Mouse (Mus musculus) c-Kit-negative CD71-positive TER-119-positive erythroid progenitor cells, embryonic 14.5 days (primary cell): Measurements from ENCODE around the gene Fbxl2.

Source experiments
- DNase-seq: peaks from one replicate; pipeline ENCODE4 v3.0.0-alpha.2; 2013; ENCODE audit warnings: low read depth, low spot score

The Fbxl2 gene

GRCm38 (mm10) chr9:114019012-114019762 lies 26.8 kb downstream of the Fbxl2 start:
- no peak for DNase-seq

GRCm38 (mm10) chr9:114016402-114016801 lies 29.6 kb downstream of the Fbxl2 start:
- no peak for DNase-seq

- peak; percentile 30 for DNase-seq
Observed at GRCm38 (mm10) chr9:114015724-114016123, 30.3 kb downstream of the Fbxl2 start.

GRCm38 (mm10) chr9:114014034-114014433 lies 32.0 kb downstream of the Fbxl2 start:
- DNase-seq, result no peak

- no peak for DNase-seq
Observed at GRCm38 (mm10) chr9:114011203-114011602, 34.8 kb downstream of the Fbxl2 start.

- no peak for DNase-seq
Observed at GRCm38 (mm10) chr9:114009526-114009925, 36.5 kb downstream of the Fbxl2 start.

GRCm38 (mm10) chr9:114007850-114008350 lies 38.1 kb downstream of the Fbxl2 start:
- no peak for DNase-seq

- DNase-seq, result no peak
Observed at GRCm38 (mm10) chr9:114006801-114007200, 39.2 kb downstream of the Fbxl2 start.

- no peak for DNase-seq
Observed at GRCm38 (mm10) chr9:113998311-113998710, 47.7 kb downstream of the Fbxl2 start.

- DNase-seq, result no peak
Observed at GRCm38 (mm10) chr9:113992810-113993209, 53.2 kb downstream of the Fbxl2 start.

GRCm38 (mm10) chr9:113990547-113991248 lies 55.3 kb downstream of the Fbxl2 start:
- DNase-seq, result peak; percentile 75

GRCm38 (mm10) chr9:113984946-113985620 lies 60.9 kb downstream of the Fbxl2 start:
- no peak for DNase-seq

- DNase-seq, result no peak
Observed at GRCm38 (mm10) chr9:113982883-113983670, 62.9 kb downstream of the Fbxl2 start.

GRCm38 (mm10) chr9:113982451-113982850 lies 63.5 kb downstream of the Fbxl2 start:
- DNase-seq, result no peak

- DNase-seq, result no peak
Observed at GRCm38 (mm10) chr9:113981099-113981880, 64.7 kb downstream of the Fbxl2 start.

GRCm38 (mm10) chr9:113979356-113979755 lies 66.6 kb downstream of the Fbxl2 start:
- DNase-seq, result no peak

GRCm38 (mm10) chr9:113978656-113979055 lies 67.3 kb downstream of the Fbxl2 start:
- DNase-seq, result no peak

- DNase-seq, result no peak
Observed at GRCm38 (mm10) chr9:113977225-113977840, 68.7 kb downstream of the Fbxl2 start.

- no peak for DNase-seq
Observed at GRCm38 (mm10) chr9:113976264-113976663, 69.7 kb downstream of the Fbxl2 start.

GRCm38 (mm10) chr9:113975442-113975841 lies 70.5 kb downstream of the Fbxl2 start:
- no peak for DNase-seq
